Mouse (Mus musculus) olfactory bulb, adult 2 months (tissue): ENCODE results near the gene Tenm4.

Experiments used
- CTCF ChIP-seq: fragments of 200-500 bp; IDR thresholded peaks from 2 replicates; pipeline ENCODE4 v1.5.1; 2012; ENCODE audit warnings: low read depth, mild to moderate bottlenecking, low read length, moderate library complexity; ENCODE audit not compliant: insufficient read depth
- POLR2A ChIP-seq: fragments of 200-500 bp; IDR thresholded peaks from 2 replicates; pipeline ENCODE4 v1.6.1; 2012; ENCODE audit warnings: mild to moderate bottlenecking, low read depth, low read length, moderate library complexity; ENCODE audit not compliant: insufficient read depth

GRCm38 (mm10) chr7:96408161-96408889 lies 237.3 kb downstream of the Tenm4 start:
- no peak for TF ChIP-seq CTCF
- no peak for TF ChIP-seq POLR2A
